Mouse (Mus musculus) layer of hippocampus, adult 8-10 months (tissue): Measurements from ENCODE around the gene Zfp827. TPM values are rescaled to one million over a fixed set of nuclear protein-coding genes. Genes with fewer than 3 reads are reported as not detected.

ENCODE experiments used
- DNase-seq, 2 experiments: peaks; one replicate each; pipeline ENCODE4 v3.0.0; 2022; ENCODE audit warnings: low spot score in 2 of 2
- total RNA-seq, 4 experiments: library from RNA; stranded (reverse); gene quantifications; 2 replicates each; pipeline ENCODE4 v1.2.4; 2022

The Zfp827 gene
- total RNA-seq, 4 experiments from 2014 or later, result 30.4 to 33.4 (median 32.7) TPM

DNA sequence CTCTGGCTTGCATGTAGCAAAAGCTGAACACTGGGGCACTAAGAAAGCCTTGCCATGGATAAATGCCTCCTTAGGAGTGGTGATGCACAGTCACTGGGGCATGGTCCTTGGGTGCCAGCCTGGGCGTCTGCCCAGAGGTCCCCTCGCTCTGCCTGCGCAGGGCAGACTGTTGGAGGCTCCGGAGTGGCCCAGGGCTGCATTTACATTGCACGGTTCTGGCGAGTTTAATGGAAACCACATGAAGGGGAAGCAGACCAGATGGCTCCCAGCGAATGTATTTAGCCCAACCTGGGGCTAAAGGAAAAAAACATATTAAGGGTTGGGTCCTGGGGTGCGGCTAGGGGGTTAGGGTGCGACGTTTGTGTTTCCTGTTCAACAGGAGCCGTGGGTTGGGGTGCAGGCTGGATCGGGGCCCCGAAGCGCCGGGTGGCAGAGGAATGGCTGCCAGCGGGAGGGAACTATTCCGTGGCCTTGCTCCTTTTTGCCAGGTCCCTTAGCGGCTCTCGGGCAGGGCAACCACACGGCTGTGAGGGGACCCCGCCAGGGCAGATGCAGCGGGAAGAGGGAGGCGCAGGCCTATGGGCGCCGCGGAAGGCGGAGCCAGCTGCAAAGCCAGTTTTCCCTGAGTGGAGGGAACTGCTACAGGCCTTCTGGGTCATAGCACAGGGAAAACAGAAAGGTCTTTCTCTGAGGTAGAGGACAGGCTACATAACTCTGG is 181.6 kb downstream of the Zfp827 start:
- DNase-seq, result no peak

DNA sequence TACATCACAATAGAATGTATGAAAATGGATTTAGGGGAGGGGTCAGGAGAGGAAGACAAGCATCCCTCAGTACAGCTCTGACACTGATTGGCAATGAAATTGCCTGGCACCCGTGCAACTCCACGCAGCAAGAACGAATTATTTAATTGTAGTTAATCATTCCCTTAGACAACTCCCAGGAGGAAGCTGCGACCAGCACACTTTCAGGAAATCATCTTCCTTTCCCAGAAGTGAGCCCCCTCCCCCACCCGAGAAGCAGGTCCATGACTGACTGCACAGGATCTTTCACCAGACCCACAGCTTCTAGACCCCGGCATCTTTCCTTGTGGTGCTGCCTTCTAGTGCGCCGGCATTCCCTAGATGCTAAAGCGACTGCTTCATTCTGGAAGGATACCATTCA is 183.4 kb downstream of the Zfp827 start:
- no peak for DNase-seq

DNA sequence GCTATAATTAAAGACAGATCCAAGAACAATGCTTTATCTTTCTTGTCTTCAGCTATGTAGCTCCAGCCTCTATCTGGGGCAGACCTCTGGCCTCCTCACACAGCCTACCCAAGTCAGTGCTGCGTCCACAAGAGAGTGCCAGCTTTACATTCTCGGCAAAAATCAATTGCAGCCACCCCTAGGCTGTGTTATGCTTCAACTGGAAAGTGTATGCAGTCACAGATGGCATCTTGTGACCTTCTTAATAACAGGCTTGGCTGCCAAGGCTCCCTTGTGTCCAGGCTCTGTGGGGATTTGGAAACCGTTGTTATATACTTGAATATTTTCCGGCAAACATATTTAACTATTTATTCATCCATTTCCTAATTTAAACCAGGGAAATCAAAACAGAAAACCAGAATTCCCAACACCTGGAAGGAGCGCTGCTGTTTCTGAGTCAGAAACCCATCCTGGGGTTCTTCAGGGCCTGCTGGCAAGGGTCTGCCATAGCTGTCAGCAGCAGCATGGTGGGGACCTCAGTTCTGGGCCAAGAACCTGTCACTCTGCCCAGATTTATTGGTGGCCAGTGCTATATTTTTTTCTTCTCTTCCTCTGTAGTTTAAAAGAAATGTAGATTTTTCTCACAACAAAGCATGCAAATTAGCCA is 194.0 kb downstream of the Zfp827 start:
- no peak for DNase-seq

DNA sequence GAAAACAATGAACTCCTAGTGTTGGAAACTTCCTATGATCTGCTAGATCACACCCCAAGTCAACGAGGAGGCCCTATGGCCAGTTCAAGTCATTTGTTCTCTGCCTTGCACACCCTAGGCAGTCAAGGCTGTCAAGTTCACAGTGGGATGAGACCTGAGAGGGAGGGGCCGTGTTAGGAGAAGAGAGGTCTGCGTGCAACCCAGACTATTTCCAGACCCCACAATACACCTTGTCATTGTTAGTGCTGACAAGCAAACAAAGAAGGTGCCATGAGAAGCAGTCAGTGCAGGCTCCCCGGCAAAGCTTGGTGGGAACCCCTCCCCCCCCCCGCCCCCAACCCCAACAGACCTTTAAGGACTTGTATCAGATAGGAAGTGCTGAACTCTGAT is 194.5 kb downstream of the Zfp827 start:
- no peak for DNase-seq

DNA sequence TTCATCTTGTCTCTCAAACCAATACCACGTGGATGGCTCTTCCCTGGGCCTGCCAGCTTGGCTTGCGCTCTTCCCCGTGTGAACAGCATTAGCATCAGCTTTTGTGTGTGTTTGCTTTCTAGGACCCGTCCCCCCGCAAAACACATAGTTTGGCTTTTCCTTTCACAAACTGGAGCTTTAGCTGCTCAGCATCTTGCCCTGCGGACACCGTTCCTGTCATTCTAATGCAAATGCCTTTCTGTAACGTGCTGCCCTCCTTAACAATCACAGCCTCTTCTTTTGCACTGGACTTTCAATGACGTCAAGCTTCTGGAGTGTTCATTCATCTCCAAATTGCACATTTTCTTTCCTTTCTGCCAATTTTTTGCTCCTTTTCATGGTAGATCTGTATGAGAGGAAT is 196.1 kb downstream of the Zfp827 start:
- DNase-seq, result no peak

DNA sequence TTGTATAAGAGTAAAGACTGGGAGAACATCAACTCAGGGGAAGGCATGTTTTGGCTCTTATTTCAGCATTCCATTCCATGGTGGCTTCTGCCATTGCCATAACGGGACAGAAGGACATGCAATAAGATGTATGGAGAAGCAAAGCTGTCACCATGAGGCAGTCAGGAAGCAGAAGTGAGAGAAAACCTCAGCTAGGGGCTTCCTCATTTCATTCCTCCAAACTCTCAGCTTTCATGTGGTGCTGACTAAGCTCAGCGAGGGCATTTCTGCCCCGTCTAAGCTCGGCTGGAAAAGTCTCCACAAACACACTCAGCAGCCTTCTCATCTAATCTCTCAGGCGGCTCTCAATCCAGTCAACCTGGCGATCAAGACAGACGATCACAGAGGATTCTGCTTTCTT is 197.3 kb downstream of the Zfp827 start:
- no peak for DNase-seq

DNA sequence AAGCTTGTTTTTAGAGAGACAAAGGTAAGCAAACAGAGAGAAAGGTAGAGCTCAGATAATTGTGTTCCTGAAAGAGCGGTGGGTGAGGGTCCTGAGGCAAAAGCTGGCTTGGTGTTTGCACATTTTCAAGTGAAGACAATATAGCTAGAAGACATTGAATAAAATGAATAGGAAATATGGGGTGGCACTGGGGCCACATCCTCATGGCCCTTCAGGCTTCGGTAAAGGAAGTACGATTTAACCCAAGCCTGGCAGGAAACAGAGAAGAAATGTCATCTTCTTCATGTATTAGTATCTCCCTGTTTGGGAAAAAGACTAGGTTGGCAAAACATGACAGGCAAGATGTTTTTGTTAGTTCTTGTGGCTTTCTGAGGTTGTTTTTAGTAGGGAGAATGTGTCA is 197.8 kb downstream of the Zfp827 start:
- DNase-seq, result no peak

DNA sequence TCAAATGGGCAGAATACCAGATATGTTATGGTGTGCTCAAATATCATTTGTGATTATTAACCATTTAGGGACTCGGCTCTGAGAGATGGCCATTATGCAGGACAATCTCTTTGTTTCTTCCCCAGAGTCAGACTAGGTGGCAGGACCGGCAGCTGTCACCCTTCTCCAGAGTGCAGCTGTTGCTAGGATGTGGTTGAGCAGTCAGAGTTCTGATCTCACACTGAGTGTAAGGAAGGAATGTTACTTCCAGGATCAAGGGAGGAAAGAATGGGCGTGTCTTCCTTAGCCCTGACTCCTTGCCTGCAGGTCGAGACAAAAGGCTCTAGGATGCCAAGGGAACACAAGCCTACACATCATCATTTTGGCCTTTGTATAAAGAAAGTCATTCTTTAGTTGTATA is 199.0 kb downstream of the Zfp827 start:
- no peak for DNase-seq

DNA sequence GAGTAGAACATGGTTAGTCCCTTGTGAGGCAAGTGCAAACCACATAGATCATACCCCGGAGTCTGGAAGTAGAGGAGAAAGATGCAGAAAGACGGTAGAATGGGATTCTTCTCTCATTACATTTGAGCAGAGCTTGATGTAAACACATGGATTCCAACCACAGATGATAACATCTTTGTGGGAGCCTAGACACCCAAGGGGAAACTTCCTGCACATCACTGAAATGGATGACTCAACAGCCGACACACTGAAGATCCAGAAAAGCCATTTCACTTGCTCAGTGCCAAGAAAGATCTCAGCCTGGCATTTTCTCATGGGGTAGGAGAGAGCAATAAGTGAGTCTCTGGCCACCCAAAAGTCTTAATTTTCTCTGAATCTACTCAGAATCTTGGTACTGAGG is 199.7 kb downstream of the Zfp827 start:
- DNase-seq, result no peak

DNA sequence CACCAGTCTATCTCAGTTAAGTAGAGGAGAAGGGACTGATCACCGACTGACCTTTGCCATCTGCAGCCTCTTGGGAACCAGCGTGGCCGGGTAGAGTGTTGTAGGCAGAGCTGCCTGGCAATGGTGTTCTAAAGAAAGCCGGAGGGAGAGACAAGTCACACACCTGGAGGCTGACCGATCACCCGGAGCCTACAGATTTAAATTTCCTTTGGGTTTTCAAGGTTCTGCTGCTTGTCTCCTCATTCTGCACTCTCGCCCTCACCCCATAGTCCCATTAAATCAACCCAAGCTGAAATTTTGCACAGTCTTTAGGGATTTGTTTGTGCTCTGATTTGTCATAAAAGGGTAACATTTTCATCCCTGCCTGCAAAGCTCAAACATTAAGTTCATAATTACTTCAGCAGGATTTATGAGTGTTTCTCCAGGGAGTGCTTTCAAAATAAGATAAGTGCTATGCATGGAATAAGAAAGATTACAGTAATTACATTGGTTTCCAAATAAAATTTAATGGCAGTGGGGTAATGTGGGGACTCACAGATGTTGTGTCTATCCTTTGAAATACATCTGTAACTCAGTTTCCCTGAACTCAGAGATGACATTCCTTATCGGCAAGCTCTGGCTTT is 201.1 kb downstream of the Zfp827 start:
- no peak for DNase-seq

DNA sequence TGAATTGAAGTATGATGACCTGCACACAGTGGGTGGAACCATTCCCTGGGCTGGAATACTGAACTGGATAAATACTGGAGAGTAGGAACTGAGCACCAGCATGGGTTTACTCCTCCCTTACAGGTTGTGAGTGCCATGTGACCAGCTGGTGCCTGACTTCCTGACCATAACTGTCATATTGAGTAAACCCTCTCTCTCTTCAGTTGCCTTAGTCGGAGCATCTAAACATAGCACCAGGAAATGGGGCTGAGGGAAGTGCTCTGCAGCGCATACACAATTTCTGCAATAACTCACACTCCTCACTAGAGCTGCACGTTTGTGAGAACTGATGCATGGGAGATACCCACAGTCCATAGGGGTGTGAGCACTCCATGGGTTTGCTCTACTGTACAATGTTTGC is 211.1 kb downstream of the Zfp827 start:
- no peak for DNase-seq

DNA sequence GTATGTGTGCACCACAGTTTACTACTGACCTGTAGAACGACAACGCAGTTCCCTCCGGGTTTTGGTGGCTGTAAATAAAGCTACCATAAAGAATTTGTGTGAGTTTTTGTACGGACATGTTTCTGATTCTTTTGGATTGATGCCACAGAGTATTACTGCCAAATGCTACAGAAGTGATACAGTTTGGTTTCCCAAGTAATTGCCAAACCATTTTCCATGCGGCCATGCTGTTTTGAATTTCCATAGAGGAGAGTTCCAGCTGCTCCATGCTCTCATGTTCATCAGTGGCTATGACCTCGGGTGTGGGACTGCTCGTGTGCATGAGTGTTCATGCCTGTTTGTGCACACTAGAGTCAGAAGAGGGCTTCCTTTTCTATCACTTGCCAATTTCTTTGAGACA is 211.8 kb downstream of the Zfp827 start:
- no peak for DNase-seq

Other genes starting within 250 kb of the Zfp827 start
- gene Lsm6, start 207.3 kb upstream of the Zfp827 start, total RNA-seq, result 10 to 100 TPM; 45.7 to 55.7 (median 53.8) TPM
- gene 1700011L22Rik, start 220.1 kb downstream of the Zfp827 start, total RNA-seq, result not detected